Mouse (Mus musculus) lung, adult 18-20 months (tissue): Measurements from ENCODE around the gene Rsg1.

Experiments used
- DNase-seq, 2 experiments: peaks; one replicate each; pipeline ENCODE4 v3.0.0; 2022; ENCODE audit warnings: mixed read lengths in 2 of 2

Gene Rsg1

DNA sequence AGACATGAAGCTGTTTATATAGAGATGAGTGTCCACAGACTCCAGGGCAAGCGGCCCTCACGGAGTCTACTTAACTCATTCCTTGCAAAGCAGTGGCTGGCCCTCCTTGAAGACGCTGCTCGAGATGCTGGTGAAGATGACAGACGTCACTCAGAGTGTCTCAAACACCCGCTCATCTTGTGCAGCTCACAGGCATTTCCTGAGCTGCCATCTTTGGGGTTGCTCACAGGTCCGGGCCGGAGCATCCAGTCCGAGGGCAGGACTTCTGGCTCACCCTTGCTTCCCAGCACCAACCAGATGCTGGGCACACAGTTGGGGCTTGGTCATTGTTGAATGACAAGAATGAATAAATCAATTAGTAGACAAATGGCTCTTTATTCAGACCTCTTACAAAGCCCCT, 864 bp upstream of the Rsg1 start:
- no peak for DNase-seq

DNA sequence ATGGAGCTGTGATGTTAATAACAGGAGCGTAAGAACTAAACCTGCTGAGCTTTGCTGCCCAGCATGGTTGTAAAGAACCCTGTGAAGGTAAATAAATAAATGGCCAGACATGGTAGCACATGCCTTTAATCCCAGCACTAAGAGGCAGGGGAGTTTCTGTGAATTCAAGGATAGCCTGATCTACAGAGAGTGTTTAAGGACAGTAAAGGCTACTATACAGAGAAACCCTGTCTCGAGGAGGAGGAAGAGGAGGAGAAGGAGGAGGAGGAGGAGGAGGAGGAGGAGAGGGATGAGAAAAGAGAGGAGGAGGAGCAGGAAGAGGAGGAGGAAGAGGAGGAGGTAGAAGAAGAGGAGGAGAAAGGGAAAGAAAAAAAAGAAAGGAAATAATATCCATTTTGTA, 414 bp upstream of the Rsg1 start:
- no peak for DNase-seq

DNA sequence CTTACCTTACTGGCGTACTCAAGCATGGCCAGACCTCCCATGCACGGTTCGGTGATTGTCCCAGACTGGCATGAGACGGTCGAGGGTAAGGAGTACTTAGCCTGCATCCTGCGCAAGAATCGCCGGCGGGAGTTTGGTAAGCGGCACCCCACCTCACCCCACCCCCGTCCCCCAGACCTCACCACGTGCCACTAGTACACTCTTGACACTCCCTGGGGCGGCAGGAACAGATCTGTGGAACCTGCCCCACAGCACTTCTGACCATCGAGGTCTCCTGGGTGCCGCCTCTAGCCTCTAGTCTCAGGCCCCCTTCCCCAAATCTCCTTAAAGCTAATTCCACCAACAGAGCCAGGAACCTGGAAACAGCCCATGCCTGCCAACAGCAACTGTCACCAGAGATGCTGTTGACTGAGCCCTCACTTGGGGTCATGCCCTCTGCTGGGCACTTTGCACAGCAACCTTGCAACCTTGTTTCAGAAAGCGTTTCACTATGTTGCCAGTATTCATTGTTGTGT, 638 bp downstream of the Rsg1 start:
- DNase-seq, result peak; percentile 35 to 57

DNA sequence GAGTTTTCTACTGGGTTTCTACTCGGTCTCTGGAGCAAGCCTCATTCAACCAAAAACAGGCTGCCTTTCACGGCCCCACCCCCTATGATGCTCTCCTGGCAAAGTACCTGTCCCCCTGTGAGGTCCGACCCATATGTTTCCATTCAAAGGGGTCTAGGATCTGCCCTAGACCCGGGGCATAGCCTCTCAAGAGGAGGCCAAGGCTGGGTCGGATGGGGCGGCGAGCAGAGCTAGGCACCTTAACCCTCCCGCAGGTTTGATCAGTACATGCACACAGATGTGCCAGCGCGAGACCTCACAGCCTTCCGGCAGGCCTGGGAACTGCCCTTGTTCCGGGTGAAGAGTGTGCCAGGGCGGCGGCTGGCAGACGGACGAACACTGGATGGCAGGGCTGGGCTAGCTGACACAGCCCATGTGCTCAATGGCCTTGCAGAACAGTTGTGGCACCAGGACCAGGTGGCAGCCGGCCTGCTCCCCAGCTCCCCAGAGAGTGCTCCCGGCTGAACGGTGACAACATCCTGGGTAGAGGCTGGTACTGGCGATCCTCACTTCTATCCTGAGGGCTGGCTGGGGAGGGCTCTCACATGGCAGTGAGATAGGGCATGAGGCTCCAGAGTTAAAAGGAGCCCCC, 5.9 kb downstream of the Rsg1 start:
- DNase-seq, result no peak

DNA sequence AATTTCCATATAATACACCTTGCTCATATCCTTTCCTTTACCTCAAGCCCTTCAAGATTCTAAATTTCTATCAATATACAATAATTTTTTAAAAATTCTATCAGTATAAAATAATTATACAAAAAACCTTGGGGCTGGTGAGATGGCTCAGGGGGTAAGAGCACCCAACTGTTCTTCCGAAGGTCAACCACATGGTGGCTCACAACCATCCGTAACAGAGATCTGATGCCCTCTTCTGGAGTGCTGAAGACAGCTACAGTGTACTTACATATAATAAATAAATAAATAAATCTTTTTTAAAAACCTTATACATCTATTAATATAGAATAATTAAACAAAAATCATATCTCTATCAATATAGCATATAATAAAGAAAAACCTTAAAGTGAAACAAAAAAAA, 8.1 kb downstream of the Rsg1 start:
- DNase-seq, result no peak

DNA sequence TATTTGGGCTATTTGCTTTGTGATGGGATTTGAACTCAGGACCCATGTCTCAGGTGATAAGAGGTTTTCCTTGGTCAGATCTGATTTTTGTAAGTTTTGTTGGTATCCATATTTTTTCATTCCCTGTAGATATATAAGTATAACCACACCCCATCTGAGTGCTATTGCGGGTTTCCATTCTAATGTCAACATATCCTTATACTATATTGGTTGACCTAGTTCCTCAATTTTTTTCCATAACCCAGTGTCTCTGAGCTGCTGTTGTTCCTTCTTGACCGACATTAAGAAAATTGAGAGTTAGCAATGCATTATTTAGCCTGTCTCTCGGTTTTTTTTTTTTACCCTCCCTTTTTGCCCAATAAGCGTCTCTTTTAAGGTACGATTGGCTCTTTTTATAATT, 9.0 kb downstream of the Rsg1 start:
- DNase-seq, result no peak

DNA sequence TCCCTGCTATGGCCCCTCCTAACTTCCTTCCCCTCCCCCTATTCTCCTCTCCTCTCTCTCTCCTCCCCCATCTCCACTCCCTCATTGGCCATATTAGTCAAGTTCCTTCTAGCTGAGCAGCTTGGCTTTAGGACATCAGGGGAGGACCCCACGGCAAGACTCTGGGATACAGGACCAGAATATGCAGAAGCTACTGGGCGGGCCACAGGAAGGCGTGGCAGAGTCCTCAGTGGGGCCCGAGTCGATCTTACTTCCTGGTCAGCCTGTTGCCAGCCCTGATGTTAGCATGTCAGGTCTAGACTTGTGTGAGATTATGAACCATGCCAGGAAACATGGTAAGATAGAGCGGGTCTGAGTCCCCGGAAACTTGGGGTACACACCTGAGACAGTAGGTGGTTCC, 14.9 kb downstream of the Rsg1 start:
- DNase-seq, result no peak

DNA sequence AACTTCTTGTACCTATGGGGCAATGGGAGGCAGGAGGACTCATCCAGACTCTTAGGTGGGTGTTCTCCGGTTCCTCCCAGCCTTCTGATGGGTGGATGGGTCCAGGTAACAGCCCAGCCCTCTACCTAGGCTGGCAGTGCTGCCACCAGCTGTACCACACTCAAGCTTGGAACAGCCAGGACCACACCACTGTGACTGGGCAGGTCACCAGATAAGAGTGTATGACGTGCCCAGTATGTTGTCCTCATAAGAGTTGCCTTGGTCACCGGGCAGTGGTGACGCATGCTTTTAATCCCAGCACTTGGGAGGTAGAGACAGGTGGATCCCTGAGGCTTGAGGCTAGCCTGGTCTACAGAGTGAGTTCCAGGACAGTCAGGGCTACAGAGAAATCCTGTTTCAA, 19.4 kb downstream of the Rsg1 start:
- DNase-seq, result no peak

DNA sequence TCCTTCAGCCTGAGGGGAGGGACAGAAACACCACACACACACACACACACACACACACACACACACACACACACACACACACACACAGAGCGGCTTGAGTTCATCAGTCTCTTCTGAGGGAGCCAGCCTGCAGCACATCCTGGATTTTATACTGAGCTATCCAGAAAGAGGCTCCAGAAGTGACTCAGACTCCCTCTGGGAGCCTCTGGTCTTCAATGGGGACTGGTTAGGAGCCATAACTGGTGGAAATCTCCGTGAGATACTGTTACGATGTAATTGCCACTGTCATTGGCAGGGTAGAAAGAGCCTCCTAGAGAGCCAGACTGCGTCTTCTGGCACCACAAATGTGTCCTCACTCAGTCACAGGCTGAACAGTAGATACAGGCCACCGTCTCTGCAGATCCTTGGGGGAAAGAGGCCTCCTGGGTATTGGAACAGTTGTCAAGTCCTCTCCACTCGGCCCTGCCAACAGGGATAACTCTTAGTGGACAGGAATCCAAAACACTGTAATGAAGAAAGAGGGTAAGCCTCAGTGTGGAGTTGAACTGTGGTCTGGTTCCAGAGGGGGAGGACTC, 21.9 kb downstream of the Rsg1 start:
- no peak for DNase-seq

GRCm38 (mm10) chr4:141236856-141237255, 23.1 kb downstream of the Rsg1 start:
- no peak for DNase-seq

DNA sequence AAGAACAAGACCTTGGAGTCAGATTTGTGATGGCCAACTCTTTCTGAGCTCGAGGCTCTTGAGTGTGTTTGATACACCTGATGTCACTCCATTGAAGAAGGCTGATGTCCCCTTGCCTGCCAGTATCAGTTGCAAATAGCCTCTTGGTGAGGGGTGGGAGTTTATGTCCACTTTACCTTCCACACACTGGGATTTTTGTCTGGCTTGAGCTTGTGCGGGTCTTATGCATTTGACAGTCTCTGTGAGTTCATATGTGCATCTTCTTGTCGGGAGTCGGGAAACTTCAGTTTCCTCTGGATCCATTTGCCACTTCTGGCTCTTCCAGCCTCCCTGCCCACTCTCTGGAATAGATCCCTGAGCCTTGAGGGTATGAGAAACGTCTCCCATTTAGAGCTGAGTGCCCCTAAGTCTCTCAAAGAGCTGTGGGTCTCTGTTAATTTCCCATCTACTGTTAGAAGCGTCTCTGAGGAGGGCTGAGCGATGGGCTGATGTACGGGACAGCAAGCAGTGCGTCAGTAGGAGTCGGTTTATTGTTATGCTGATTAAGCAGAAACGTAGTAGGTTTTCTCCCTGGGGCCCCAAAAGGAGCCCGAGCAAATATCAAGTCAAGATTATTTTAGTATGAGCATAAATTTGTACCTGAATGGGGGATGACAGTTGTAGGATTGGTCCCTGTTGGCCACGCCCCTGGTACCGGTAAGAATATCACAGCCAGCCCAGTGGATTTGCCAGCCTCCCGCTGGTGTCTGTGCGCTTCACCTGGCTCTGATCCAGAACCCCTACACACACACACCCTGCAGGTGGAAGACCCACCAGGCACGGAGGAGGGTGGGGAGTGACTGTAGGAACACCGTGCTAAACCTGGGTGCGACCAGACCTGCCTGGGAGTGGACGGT, 25.0 kb downstream of the Rsg1 start:
- DNase-seq, result no peak

- peak; percentile 93 to 97 for DNase-seq
These were observed 25.8 kb downstream of the Rsg1 start, which contains the start of gene Arhgef19 for GRCm38 (mm10) chr4:141239388-141240125. TSS of gene Arhgef19 (plus strand) at chr4:141239499.

GRCm38 (mm10) chr4:141240617-141241016, 26.9 kb downstream of the Rsg1 start:
- peak; percentile 90 to 94 for DNase-seq

DNA sequence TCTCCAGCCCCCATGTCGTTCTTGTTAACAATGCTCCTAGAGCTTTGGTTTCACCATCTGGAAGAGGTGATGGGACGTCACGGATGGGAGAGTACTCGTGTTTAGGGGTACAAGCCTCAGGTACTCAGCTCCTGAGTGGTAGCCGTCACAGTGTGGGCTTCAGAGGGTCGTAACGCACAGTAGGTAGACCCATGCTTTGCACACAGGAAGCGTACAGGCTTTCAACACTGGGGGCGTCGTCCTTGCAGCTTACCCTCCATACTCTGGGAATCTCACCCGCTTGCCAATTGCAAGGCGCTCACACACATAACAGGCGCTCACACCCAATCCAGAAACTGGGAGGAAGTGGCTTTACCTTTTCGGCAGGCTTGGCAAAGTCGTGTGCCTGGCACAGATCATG, 28.1 kb downstream of the Rsg1 start:
- DNase-seq, result peak in 1 of 2 experiments; percentile 21

DNA sequence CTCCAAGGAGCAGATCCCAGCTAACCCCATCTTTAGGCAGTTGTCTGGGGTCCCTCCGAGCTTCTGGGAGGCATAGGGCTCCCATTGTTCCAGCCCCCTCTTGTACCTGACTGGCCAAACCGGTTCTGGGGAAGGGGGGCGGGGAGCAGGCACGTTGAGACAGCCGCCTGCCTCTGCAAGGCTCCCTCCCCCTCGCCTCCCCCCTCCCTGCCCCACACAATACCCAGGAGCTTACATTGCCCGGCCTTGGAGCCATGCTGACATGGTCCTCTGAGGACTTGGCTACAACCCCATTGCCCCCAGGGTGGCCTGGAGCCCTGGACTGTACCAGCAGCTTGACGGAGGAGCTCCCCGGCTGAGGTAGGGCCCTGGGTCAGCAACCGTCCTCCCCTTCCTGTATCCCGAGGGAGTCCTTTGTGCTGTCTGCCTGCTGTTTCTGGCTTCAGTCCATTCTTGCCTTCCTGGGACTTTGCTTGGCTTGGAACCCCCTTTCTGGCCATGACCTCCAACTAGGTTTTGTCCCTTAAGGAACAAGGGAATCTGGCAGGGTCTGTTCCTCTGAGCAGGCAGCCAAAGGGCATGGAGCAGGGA, 29.0 kb downstream of the Rsg1 start:
- DNase-seq, result peak; percentile 79 to 87

GRCm38 (mm10) chr4:141243636-141244035, 29.9 kb downstream of the Rsg1 start:
- DNase-seq, result no peak

GRCm38 (mm10) chr4:141244401-141244800, 30.6 kb downstream of the Rsg1 start:
- no peak for DNase-seq

DNA sequence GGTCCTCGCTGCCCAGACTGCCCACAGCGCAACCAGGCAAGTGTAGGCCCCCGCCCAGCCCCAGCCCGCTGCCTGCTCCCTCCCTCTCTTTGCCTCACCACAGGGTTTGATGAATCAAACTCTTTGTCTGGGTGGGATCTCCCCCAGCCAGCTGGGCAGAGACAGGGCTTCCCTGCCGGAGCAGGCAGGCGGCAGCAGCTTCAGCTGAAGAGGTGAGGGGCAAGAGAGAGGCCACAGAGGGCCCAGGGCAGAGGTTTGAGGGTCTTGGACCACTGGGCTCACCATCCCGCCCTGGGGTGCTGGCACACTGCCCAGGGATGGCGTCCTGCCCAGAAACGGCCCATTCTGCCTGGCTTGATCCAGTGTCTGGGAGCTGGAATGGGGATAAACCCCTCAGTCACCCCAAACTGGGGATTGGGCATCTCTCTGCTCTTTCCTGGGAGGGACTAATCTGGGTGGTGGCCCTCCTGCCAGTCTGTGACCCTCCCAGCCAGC, 31.2 kb downstream of the Rsg1 start:
- DNase-seq, result peak; percentile 43 to 67

- DNase-seq, result no peak
These were observed 32.6 kb downstream of the Rsg1 start for GRCm38 (mm10) chr4:141246089-141246997.

DNA sequence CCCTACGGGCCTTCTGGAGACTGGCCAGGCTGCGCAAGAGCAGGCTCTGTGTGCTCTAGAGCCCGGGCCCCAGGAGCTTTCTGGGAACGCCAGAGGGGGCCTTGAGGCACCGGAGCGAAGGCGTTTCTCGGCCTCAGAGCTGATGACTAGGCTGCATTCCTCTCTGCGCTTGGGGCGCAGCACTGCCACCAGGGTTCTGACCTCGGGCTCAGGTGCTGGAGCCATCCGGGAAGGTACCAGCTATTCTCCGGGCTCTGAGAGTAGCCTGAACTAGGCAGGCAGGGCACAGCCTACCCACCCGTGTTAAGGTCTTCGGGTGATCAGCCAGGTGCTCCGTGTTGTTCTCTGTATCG, 33.2 kb downstream of the Rsg1 start:
- DNase-seq, result no peak
